Mouse (Mus musculus): ENCODE data around the gene Eno1.

GRCm38 (mm10) chr4:150238433-150239086 is 2.0 kb downstream of the Eno1 start:
- no peak for TF ChIP-seq CTCF (IDR thresholded peaks at IDR 0.05)
- TF ChIP-seq EP300 (IDR thresholded peaks at IDR 0.05) = no peak
